In genomic region chr2:3657811-3658730, GRCm38 (mm10) we compare ENCODE assay signal across 8 mouse cellular contexts.
DNase-seq lines count a peak whose midpoint lies in the region; ATAC-seq and TF ChIP-seq lines count a peak whose summit lies in the region.

No protein-coding gene starts in this region.

- peak overlapping the region; percentile 61; the same call in 1 of the 2 replicates for H3K27ac ChIP-seq in heart, postnatal 0 days (ENCODE audit: low read depth)
- no peak overlapping the region for H3K27ac ChIP-seq in midbrain, embryonic 16.5 days (ENCODE audit: low read length)

- no peak overlapping the region for H3K4me3 ChIP-seq in heart, postnatal 0 days (ENCODE audit: low read depth, low read length)
- H3K4me3 ChIP-seq in midbrain, embryonic 16.5 days (ENCODE audit: low read depth, low read length): no peak overlapping the region

- no peaks in the 10 kb centered on the region for H3K27me3 ChIP-seq in heart, postnatal 0 days (ENCODE audit: control insufficient read depth, insufficient read depth, low read length)
- no peaks in the 10 kb centered on the region for H3K27me3 ChIP-seq in midbrain, embryonic 16.5 days (ENCODE audit: control insufficient read depth, insufficient read depth, low read depth, low read length)

- intact Hi-C loops in left cerebral cortex, postnatal 4 days (cut with DNase I): no loop called here

- peaks cover 10% of the 10 kb centered on the region; the same call in 1 of the 2 replicates for H3K4me1 ChIP-seq in heart, postnatal 0 days (ENCODE audit: control insufficient read depth, insufficient read depth)
- H3K4me1 ChIP-seq in midbrain, embryonic 16.5 days (ENCODE audit: control insufficient read depth, insufficient read depth, low read length): peaks cover 2% of the 10 kb centered on the region; the same call in 1 of the 2 replicates

- no peak overlapping the region for H3K4me2 ChIP-seq in heart, postnatal 0 days (ENCODE audit: low read depth, low read length)
- no peak overlapping the region for H3K4me2 ChIP-seq in midbrain, embryonic 16.5 days (ENCODE audit: low read length)

- ATAC-seq in heart, postnatal 0 days (ENCODE audit: insufficient read depth, low read depth): 0 out of 2 replicates have a peak, but pooled peaks have one; percentile 30
- ATAC-seq in midbrain, embryonic 16.5 days: no peak

- WGBS in heart, postnatal 0 days: 67% methylated on average over 11 of the region's 11 CpGs
- WGBS in midbrain, embryonic 16.5 days: 66% methylated on average over 10 of the region's 11 CpGs

- no peaks in the 10 kb centered on the region for H3K9me3 ChIP-seq in heart, postnatal 0 days (replicated peaks; ENCODE audit: control insufficient read depth, low read length)
- H3K9me3 ChIP-seq in midbrain, embryonic 16.5 days (replicated peaks; ENCODE audit: control insufficient read depth, low read length, poor library complexity, severe bottlenecking): no peaks in the 10 kb centered on the region

- no peak for TF ChIP-seq EP300 in heart, postnatal 0 days (IDR thresholded peaks at IDR 0.05; ENCODE audit: low read depth)

- no peak for TF ChIP-seq CTCF in heart, postnatal 0 days (IDR thresholded peaks at IDR 0.05; ENCODE audit: low read depth)

- peak; percentile 22 for DNase-seq in left cerebral cortex, adult 11 months (ENCODE audit: low spot score)
- DNase-seq in left cerebral cortex, postnatal 4 days: no peak
- DNase-seq in T-cell, adult 2 months (ENCODE audit: low spot score): peak; percentile 63
- DNase-seq in heart, postnatal 0 days (ENCODE audit: low spot score): peak; percentile 11
- peak; percentile 41 for DNase-seq in lung, postnatal 14 days
- DNase-seq in telencephalon, adult 2 months (ENCODE audit: low read depth, low spot score): peak; percentile 60
- no peak for DNase-seq in layer of hippocampus, postnatal 10 days (ENCODE audit: low spot score in 2 of 2)

- no peaks in the 10 kb centered on the region for H3K36me3 ChIP-seq in heart, postnatal 0 days (replicated peaks; ENCODE audit: control insufficient read depth, insufficient read depth, low read length)
- no peaks in the 10 kb centered on the region for H3K36me3 ChIP-seq in midbrain, embryonic 16.5 days (ENCODE audit: control insufficient read depth, insufficient read depth, low read length)

- no peak overlapping the region for H3K9ac ChIP-seq in heart, postnatal 0 days (replicated peaks; ENCODE audit: low read depth, low read length)
- H3K9ac ChIP-seq in midbrain, embryonic 16.5 days (ENCODE audit: low read depth, low read length): no peak overlapping the region

Comparison
In these comparisons a context has a peak if more than half of its experiments do, and no peak if none do; other contexts are left out.
1. DNase-seq: peak in left cerebral cortex, adult 11 months (single experiment), T-cell, adult 2 months (single experiment), heart, postnatal 0 days (single experiment), lung, postnatal 14 days (single experiment) and telencephalon, adult 2 months (single experiment); none in left cerebral cortex, postnatal 4 days (single experiment) and layer of hippocampus, postnatal 10 days (0 of 2).